Mouse (Mus musculus) ES-E14 (cell line): ENCODE measurements around the gene Tgfbr2. TPM values are rescaled to one million over a fixed set of nuclear protein-coding genes. Genes with fewer than 3 reads are reported as not detected.
A peak's percentile ranks its signal among the peaks of the same experiment; 100 is the strongest.
"Not testable (repeated sequence)": the region's sequence is repeated elsewhere in the genome, so short reads cannot be mapped to it uniquely, and the experiment has no call there.

Experiments
- DNase-seq: peaks from one replicate; pipeline ENCODE4 v3.0.0-alpha.2; 2013; ENCODE audit warnings: low read depth, low spot score
- H3K27ac ChIP-seq: 2 replicates; pipeline ENCODE4 v1.5.1; 2012; ENCODE audit warnings: low read depth, mild to moderate bottlenecking, low read length, moderate library complexity, mixed read lengths; ENCODE audit not compliant: poor library complexity, insufficient read depth, severe bottlenecking
- H3K36me3 ChIP-seq: 2 replicates; pipeline ENCODE4 v1.6.1; 2012; ENCODE audit warnings: mild to moderate bottlenecking, low read length, moderate library complexity, mixed read lengths; ENCODE audit not compliant: control insufficient read depth, poor library complexity, insufficient read depth, severe bottlenecking
- H3K4me1 ChIP-seq, 2 experiments: fragments of 150-350 bp in 1 of 2; sonication (generic) in 1 of 2; 2 replicates each; pipeline ENCODE4 v1.6.1; 2012; ENCODE audit warnings: low read length in 2 of 2, mild to moderate bottlenecking in 1 of 2, mixed read lengths in 1 of 2; ENCODE audit not compliant: control insufficient read depth in 2 of 2, insufficient read depth in 2 of 2, poor library complexity in 1 of 2
- H3K4me3 ChIP-seq, 2 experiments: fragments of 150-350 bp in 1 of 2; sonication (generic) in 1 of 2; 2 replicates each; pipeline ENCODE4 v1.5.1; 2012; ENCODE audit warnings: low read length in 2 of 2, low read depth in 1 of 2, mild to moderate bottlenecking in 1 of 2, mixed read lengths in 1 of 2; ENCODE audit not compliant: insufficient read depth in 1 of 2, poor library complexity in 1 of 2, severe bottlenecking in 1 of 2
- H3K9ac ChIP-seq: 2 replicates; pipeline ENCODE4 v1.6.1; 2012; ENCODE audit warnings: low read depth, mild to moderate bottlenecking, low read length, mixed read lengths; ENCODE audit not compliant: poor library complexity, insufficient read depth, severe bottlenecking
- H3K9me3 ChIP-seq: fragments of 150-350 bp; sonication (generic); 2 replicates; pipeline ENCODE4 v1.6.1; 2012; ENCODE audit warnings: low read depth, mild to moderate bottlenecking, low read length; ENCODE audit not compliant: control insufficient read depth, insufficient read depth
- CHD2 ChIP-seq: IDR thresholded peaks from 2 replicates; pipeline ENCODE4 v1.6.1; 2014; ENCODE audit warnings: mild to moderate bottlenecking, low read depth, low read length, inconsistent platforms
- HCFC1 ChIP-seq: IDR thresholded peaks from 2 replicates; pipeline ENCODE4 v1.6.1; 2012; ENCODE audit warnings: low read length, inconsistent platforms, borderline replicate concordance; ENCODE audit not compliant: insufficient read depth
- MAFK ChIP-seq: IDR thresholded peaks from 2 replicates; pipeline ENCODE4 v1.6.1; 2014; ENCODE audit warnings: mild to moderate bottlenecking, low read depth, low read length, inconsistent platforms; ENCODE audit not compliant: insufficient read depth
- ZC3H11A ChIP-seq: IDR thresholded peaks from 2 replicates; pipeline ENCODE4 v1.6.1; 2012; ENCODE audit warnings: low read depth, mild to moderate bottlenecking, inconsistent platforms, low read length, borderline replicate concordance
- ZNF384 ChIP-seq: IDR thresholded peaks from 2 replicates; pipeline ENCODE4 v1.6.1; 2012; ENCODE audit warnings: low read depth, low read length, inconsistent platforms
- in situ Hi-C, 2 experiments: fragments of 600-800 bp; cut with MboI; formaldehyde crosslinking; loops; one replicate each; pipeline ENCODE4 v1.15.1; 2025; ENCODE audit warnings: low sequenced_read_pairs in 2 of 2, inconsistent platforms in 1 of 2; ENCODE audit not compliant: unreplicated experiment in 2 of 2
- total RNA-seq: library from RNA; depleted of rRNA; stranded (reverse); fragments of 300-350 nt; gene quantifications from 2 replicates; pipeline ENCODE4 v1.2.3, GENCODE M21; 2012

Tgfbr2 gene
- total RNA-seq, 1 experiment: 5.1 TPM

GRCm38 (mm10) chr9:116076946-116077345 lies 98.2 kb downstream of the Tgfbr2 start:
- Histone ChIP-seq H3K9ac (no peak overlapping the region), H3K4me1 (no peaks in the 10 kb centered on the region), H3K9me3 (no peaks in the 10 kb centered on the region), H3K36me3 (no peaks in the 10 kb centered on the region), H3K4me3 (no peak overlapping the region), H3K27ac (no peak overlapping the region)
- DNase-seq: no peak
- in situ Hi-C loops: no loop called here
- no peak for TF ChIP-seq CHD2
- TF ChIP-seq ZNF384: no peak
- TF ChIP-seq ZC3H11A: no peak
- TF ChIP-seq MAFK: no peak
- no peak for TF ChIP-seq HCFC1

- H3K27ac ChIP-seq: no peak overlapping the region
- TF ChIP-seq CHD2 (no peak), HCFC1 (no peak), MAFK (no peak), ZC3H11A (no peak), ZNF384 (no peak)
- H3K4me1 ChIP-seq: no peaks in the 10 kb centered on the region
- H3K4me3 ChIP-seq: no peak overlapping the region
- no peak for DNase-seq
- no peaks in the 10 kb centered on the region for H3K36me3 ChIP-seq
- no peaks in the 10 kb centered on the region for H3K9me3 ChIP-seq
- H3K9ac ChIP-seq: no peak overlapping the region
- in situ Hi-C loops: no loop called here
These were observed 99.0 kb downstream of the Tgfbr2 start for GRCm38 (mm10) chr9:116076163-116076562.

- in situ Hi-C loops, H3K27ac ChIP-seq, H3K4me1 ChIP-seq, H3K9me3 ChIP-seq, DNase-seq, H3K4me3 ChIP-seq, H3K36me3 ChIP-seq, H3K9ac ChIP-seq: not testable (repeated sequence)
These were observed 103.6 kb downstream of the Tgfbr2 start for GRCm38 (mm10) chr9:116071561-116071960.

GRCm38 (mm10) chr9:116064774-116065173 lies 110.4 kb downstream of the Tgfbr2 start:
- TF ChIP-seq ZNF384 (no peak), HCFC1 (no peak), CHD2 (no peak), ZC3H11A (no peak), MAFK (no peak)
- Histone ChIP-seq H3K4me3 (no peak overlapping the region), H3K36me3 (no peaks in the 10 kb centered on the region), H3K9ac (no peak overlapping the region), H3K9me3 (no peaks in the 10 kb centered on the region), H3K4me1 (no peaks in the 10 kb centered on the region), H3K27ac (no peak overlapping the region)
- in situ Hi-C loops: no loop called here
- no peak for DNase-seq

- no peak overlapping the region for H3K4me3 ChIP-seq
- DNase-seq: peak; percentile 28
- in situ Hi-C loops: no loop called here
- no peak for TF ChIP-seq MAFK
- 0 out of 2 replicates have a peak, but pooled peaks have one; percentile 4 for TF ChIP-seq ZC3H11A
- H3K36me3 ChIP-seq: no peaks in the 10 kb centered on the region
- H3K4me1 ChIP-seq: no peaks in the 10 kb centered on the region
- no peak overlapping the region for H3K9ac ChIP-seq
- H3K9me3 ChIP-seq: no peaks in the 10 kb centered on the region
- H3K27ac ChIP-seq: no peak overlapping the region
These were observed 114.5 kb downstream of the Tgfbr2 start for GRCm38 (mm10) chr9:116060691-116061090.
